Mouse (Mus musculus) spleen, adult 2 months (tissue): Measurements from ENCODE around the gene Olfr305.

Source experiments
- CTCF ChIP-seq: fragments of 200-500 bp; IDR thresholded peaks from 2 replicates; pipeline ENCODE4 v1.5.1; 2011; ENCODE audit warnings: mild to moderate bottlenecking, inconsistent platforms; ENCODE audit not compliant: insufficient read depth, insufficient read length, insufficient replicate concordance; ENCODE audit errors: extremely low read depth
- POLR2A ChIP-seq: fragments of 200-500 bp; IDR thresholded peaks from 2 replicates; pipeline ENCODE4 v1.6.1; 2011; ENCODE audit warnings: low read depth, low read length, inconsistent platforms

DNA sequence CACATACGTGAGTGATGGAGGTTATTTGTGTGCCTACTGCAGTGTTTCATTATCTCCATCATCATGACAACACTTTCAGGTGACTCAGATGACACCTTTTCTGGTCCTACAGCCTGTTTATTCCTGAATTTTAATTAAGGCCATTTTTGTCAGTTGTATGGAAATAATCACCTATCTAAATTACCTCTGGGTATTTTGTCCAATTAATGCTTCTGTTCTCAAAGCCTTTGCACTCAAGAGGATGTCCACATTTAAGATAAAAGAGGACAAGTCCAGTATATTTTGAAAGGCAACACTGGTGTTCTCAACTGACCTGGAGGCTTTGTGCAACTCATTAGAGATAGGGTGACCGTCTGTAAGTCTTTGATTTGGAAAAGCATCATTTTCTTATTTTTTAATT, 36.8 kb upstream of the Olfr305 start, which contains the start of gene Olfr301:
- TF ChIP-seq CTCF (no peak), POLR2A (no peak)
